In the genomic region with DNA sequence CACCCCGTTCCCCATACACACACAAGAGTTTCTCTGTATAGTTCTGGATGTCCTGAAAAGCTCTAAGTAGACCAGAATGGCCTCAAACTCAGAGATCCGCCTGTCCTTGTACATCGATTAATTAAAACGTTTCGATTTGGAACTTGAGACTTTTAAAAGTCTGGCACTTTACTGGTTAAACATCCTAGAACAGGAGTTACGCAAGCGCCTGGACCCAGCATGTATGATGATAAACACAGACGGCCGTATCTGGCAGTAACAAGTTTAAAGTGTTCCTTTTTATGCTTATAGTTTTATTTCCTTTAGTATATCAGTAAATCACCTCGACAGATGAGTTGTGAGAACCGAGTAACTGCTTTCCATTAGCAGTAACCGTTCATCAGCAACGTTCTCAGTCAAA, we compare ENCODE assay signal across 8 mouse cellular contexts. TPM values are rescaled to one million over a fixed set of nuclear protein-coding genes. Genes with fewer than 3 reads are reported as not detected.
A peak's percentile ranks its signal among the peaks of the same experiment; 100 is the strongest.
DNase-seq lines count a peak whose midpoint lies in the region; ATAC-seq lines count a peak whose summit lies in the region.

No protein-coding gene starts in this region.

- peaks cover 19% of the 10 kb centered on the region for H3K36me3 ChIP-seq in forebrain, embryonic 10.5 days (replicated peaks)
- H3K36me3 ChIP-seq in neural tube, embryonic 15.5 days: peaks cover 8% of the 10 kb centered on the region; the same call in 1 of the 2 replicates

- H3K27ac ChIP-seq in forebrain, embryonic 10.5 days: peak overlapping the region; percentile 100
- peak overlapping the region; percentile 99 for H3K27ac ChIP-seq in neural tube, embryonic 15.5 days (replicated peaks)

- H3K4me2 ChIP-seq in neural tube, embryonic 15.5 days: peak overlapping the region; percentile 76

- H3K27me3 ChIP-seq in forebrain, embryonic 10.5 days (ENCODE audit: poor library complexity, severe bottlenecking): no peaks in the 10 kb centered on the region
- no peaks in the 10 kb centered on the region; the same call in 1 of the 2 replicates for H3K27me3 ChIP-seq in neural tube, embryonic 15.5 days (replicated peaks)

- peaks cover 23% of the 10 kb centered on the region for H3K4me1 ChIP-seq in forebrain, embryonic 10.5 days
- peaks cover 41% of the 10 kb centered on the region for H3K4me1 ChIP-seq in neural tube, embryonic 15.5 days

- WGBS in forebrain, embryonic 10.5 days: 3% methylated on average over 13 of the region's 13 CpGs
- 3% methylated on average over 13 of the region's 13 CpGs for WGBS in neural tube, embryonic 15.5 days

- DNase-seq in adrenal gland, postnatal 10 days: peak; percentile 37
- no peak for DNase-seq in adrenal gland, adult 18-20 months (ENCODE audit: low spot score in 2 of 2)
- DNase-seq in 3T3-L1 (ENCODE audit: low read depth, low spot score) (peak; percentile 38), liver (peak; percentile 26)
- no peak for DNase-seq in forebrain, embryonic 10.5 days (ENCODE audit: extremely low spot score, low spot score)
- DNase-seq in layer of hippocampus, adult 9-10 months (ENCODE audit: low spot score): no peak
- no peak for DNase-seq in layer of hippocampus, postnatal 10 days (ENCODE audit: low spot score in 2 of 2)

- peak overlapping the region; percentile 97 for H3K4me3 ChIP-seq in forebrain, embryonic 10.5 days
- H3K4me3 ChIP-seq in neural tube, embryonic 15.5 days (replicated peaks): peak overlapping the region; percentile 84

- H3K9me3 ChIP-seq in forebrain, embryonic 10.5 days: no peaks in the 10 kb centered on the region
- H3K9me3 ChIP-seq in neural tube, embryonic 15.5 days (replicated peaks): no peaks in the 10 kb centered on the region

- no peak for ATAC-seq in neural tube, embryonic 15.5 days (ENCODE audit: low FRiP score)

- peak overlapping the region; percentile 97 for H3K9ac ChIP-seq in neural tube, embryonic 15.5 days (replicated peaks)

RNA-seq across cellular contexts. Expression of gene Morf4l1, which starts 1.4 kb away (rescaled TPM):
- 100 to 1,000 TPM; 279 to 288 TPM for total RNA-seq in adrenal gland, postnatal 10 days (2021)
- 100 to 1,000 TPM; 300 to 342 TPM for total RNA-seq in adrenal gland, adult 18-20 months (2021)
- 528 and 553 TPM in 2 replicates for polyA plus RNA-seq in forebrain, embryonic 10.5 days (2016; fragmentation: Nextera tagmentation; extraction: Ambion mirVana)
- 520 and 554 TPM in 2 replicates for polyA plus RNA-seq in neural tube, embryonic 15.5 days (2015; fragmentation: Nextera tagmentation; extraction: Ambion mirVana)
- 100 to 1,000 TPM; 388 to 417 TPM for total RNA-seq in layer of hippocampus, postnatal 10 days (2021)

RNA-seq across cellular contexts. Expression of gene Adamts7, which starts 49.7 kb away (rescaled TPM):
- total RNA-seq in adrenal gland, postnatal 10 days (2021): 10 to 100 TPM in 1 of 2 experiments, 1 to 10 TPM in 1; 8.4 to 10.7 TPM
- total RNA-seq in adrenal gland, adult 18-20 months (2021): 1 to 10 TPM; 2.4 to 2.8 TPM
- polyA plus RNA-seq in forebrain, embryonic 10.5 days (2016; fragmentation: Nextera tagmentation; extraction: Ambion mirVana): 16.7 and 17.2 TPM in 2 replicates
- polyA plus RNA-seq in neural tube, embryonic 15.5 days (2015; fragmentation: Nextera tagmentation; extraction: Ambion mirVana): 8.0 and 8.5 TPM in 2 replicates
- total RNA-seq in layer of hippocampus, postnatal 10 days (2021): 1 to 10 TPM; 2.7 to 3.5 TPM

RNA-seq across cellular contexts. Expression of gene Ctsh, which starts 59.2 kb away (rescaled TPM):
- total RNA-seq in adrenal gland, postnatal 10 days (2021): 100 to 1,000 TPM in 1 of 2 experiments, 10 to 100 TPM in 1; 98.8 to 134 TPM
- total RNA-seq in adrenal gland, adult 18-20 months (2021): 100 to 1,000 TPM; 142 to 158 TPM
- polyA plus RNA-seq in forebrain, embryonic 10.5 days (2016; fragmentation: Nextera tagmentation; extraction: Ambion mirVana): 6.0 TPM in 2 replicates
- polyA plus RNA-seq in neural tube, embryonic 15.5 days (2015; fragmentation: Nextera tagmentation; extraction: Ambion mirVana): 41.7 and 48.1 TPM in 2 replicates
- 10 to 100 TPM; 29.2 to 32.6 TPM for total RNA-seq in layer of hippocampus, postnatal 10 days (2021)

Comparison
In these comparisons a context has a peak if more than half of its experiments do, and no peak if none do; other contexts are left out.
1. DNase-seq: peak in adrenal gland, postnatal 10 days (single experiment), 3T3-L1 (single experiment) and liver (single experiment); none in adrenal gland, adult 18-20 months (0 of 2), forebrain, embryonic 10.5 days (single experiment), layer of hippocampus, adult 9-10 months (single experiment) and layer of hippocampus, postnatal 10 days (0 of 2).